Comparison of ENCODE assay signal across 15 mouse cellular contexts in genomic region chr19:5422267-5422666, GRCm38 (mm10). TPM values are rescaled to one million over a fixed set of nuclear protein-coding genes. Genes with fewer than 3 reads are reported as not detected.
A peak's percentile ranks its signal among the peaks of the same experiment; 100 is the strongest.
DNase-seq lines count a peak whose midpoint lies in the region; ATAC-seq and TF ChIP-seq lines count a peak whose summit lies in the region.
"Had no signal": no experiment of that assay in that cellular context is flagged by ENCODE, and none has a peak within 500 bp of the region (broad histone marks: within the 10 kb centered on the region; RNA-seq: fewer than 3 reads in every experiment).

No protein-coding gene starts in this region.

- intact Hi-C loops in left cerebral cortex, postnatal 4 days (cut with DNase I) = no loop called here
- intact Hi-C loops in left cerebral cortex, postnatal 36 days (cut with DNase I) = no loop called here
- intact Hi-C loops in left cerebral cortex, adult 2 months (cut with DNase I) = no loop called here

- H3K4me2 ChIP-seq in heart, embryonic 12.5 days = no peak overlapping the region

- no peak for ATAC-seq in heart, embryonic 12.5 days (ENCODE audit: insufficient number of reproducible peaks, low FRiP score)

- H3K9me3 ChIP-seq in heart, embryonic 12.5 days (replicated peaks) = no peaks in the 10 kb centered on the region

- no peak overlapping the region for H3K9ac ChIP-seq in heart, embryonic 12.5 days

- H3K27ac ChIP-seq in heart, embryonic 12.5 days (ENCODE audit: poor library complexity, severe bottlenecking) = no peak overlapping the region
- H3K27ac ChIP-seq in left cerebral cortex, adult 2 months = no peak overlapping the region
- H3K27ac ChIP-seq: stomach, postnatal 0 days had no signal

- no peak overlapping the region for H3K4me3 ChIP-seq in heart, embryonic 12.5 days
- H3K4me3 ChIP-seq in left cerebral cortex, adult 2 months = no peak overlapping the region

- TF ChIP-seq CTCF in left cerebral cortex, adult 2 months (IDR thresholded peaks at IDR 0.05) = no peak

- peak; percentile 94 for DNase-seq in heart, adult 11 months
- peak; percentile 16 for DNase-seq in left cerebral cortex, postnatal 4 days
- no peak for DNase-seq in left cerebral cortex, postnatal 36 days (ENCODE audit: low spot score in 2 of 2)
- DNase-seq in cerebellum, adult 18-20 months = peak; percentile 46 to 57
- DNase-seq in cerebellum, postnatal 10 days = peak; percentile 58 to 63
- DNase-seq in left cerebral cortex, adult 2 months (ENCODE audit: extremely low spot score in 1 of 2, low spot score in 2 of 2) = no peak
- DNase-seq: embryo, embryonic 11 days; kidney, adult 11 months; lung, postnatal 14 days had no signal

- 87% methylated on average over 10 of the region's 10 CpGs for WGBS in heart, embryonic 12.5 days

- peaks cover 53% of the 10 kb centered on the region for H3K36me3 ChIP-seq in heart, embryonic 12.5 days

- no peaks in the 10 kb centered on the region for H3K27me3 ChIP-seq in heart, embryonic 12.5 days (replicated peaks)
- H3K27me3 ChIP-seq: CH12.LX had no signal

- H3K4me1 ChIP-seq in heart, embryonic 12.5 days (replicated peaks) = peaks cover 29% of the 10 kb centered on the region

RNA-seq across cellular contexts. Expression of gene Drap1, which starts 2.5 kb away (rescaled TPM):
- polyA plus RNA-seq in heart, embryonic 12.5 days (2016; fragmentation: Nextera tagmentation; extraction: Ambion mirVana) = 190 and 194 TPM in 2 replicates
- total RNA-seq in left cerebral cortex, postnatal 4 days (2021) = 100 to 1,000 TPM; 256 to 263 TPM
- 100 to 1,000 TPM; 245 to 260 TPM for total RNA-seq in left cerebral cortex, postnatal 36 days (2021)
- 100 to 1,000 TPM; 248 to 267 TPM for total RNA-seq in left cerebral cortex, adult 2 months (2021)

RNA-seq across cellular contexts. Expression of gene AI837181, which starts 2.7 kb away (rescaled TPM):
- 38.8 and 39.5 TPM in 2 replicates for polyA plus RNA-seq in heart, embryonic 12.5 days (2016; fragmentation: Nextera tagmentation; extraction: Ambion mirVana)
- 10 to 100 TPM; 49.9 to 51.7 TPM for total RNA-seq in left cerebral cortex, postnatal 4 days (2021)
- 10 to 100 TPM; 70.2 to 78.3 TPM for total RNA-seq in left cerebral cortex, postnatal 36 days (2021)
- 10 to 100 TPM; 68.0 to 74.1 TPM for total RNA-seq in left cerebral cortex, adult 2 months (2021)

RNA-seq across cellular contexts. Expression of gene Tsga10ip, which starts 19.9 kb away (rescaled TPM):
- polyA plus RNA-seq in heart, embryonic 12.5 days (2016; fragmentation: Nextera tagmentation; extraction: Ambion mirVana) = 1.7 and 1.8 TPM in 2 replicates
- not detected for total RNA-seq in left cerebral cortex, postnatal 4 days (2021)
- total RNA-seq in left cerebral cortex, postnatal 36 days (2021) = not detected
- not detected for total RNA-seq in left cerebral cortex, adult 2 months (2021)
- total RNA-seq: adrenal gland, postnatal 4 days; liver, adult 2 months; monocyte, adult 5-6 weeks had no signal
- polyA plus RNA-seq: liver, adult 2 months had no signal

RNA-seq across cellular contexts. Expression of gene Fosl1, which starts 25.1 kb away (rescaled TPM):
- not detected in 2 replicates for polyA plus RNA-seq in heart, embryonic 12.5 days (2016; fragmentation: Nextera tagmentation; extraction: Ambion mirVana)
- not detected for total RNA-seq in left cerebral cortex, postnatal 4 days (2021)
- not detected for total RNA-seq in left cerebral cortex, postnatal 36 days (2021)
- under 1 TPM in 1 of 2 experiments, not detected in 1; 0.65 TPM for total RNA-seq in left cerebral cortex, adult 2 months (2021)
- total RNA-seq: CH12.LX; liver, adult 2 months had no signal
- polyA plus RNA-seq: liver, adult 2 months had no signal

RNA-seq across cellular contexts. Expression of gene Sart1, which starts 33.8 kb away (rescaled TPM):
- 61.6 and 63.9 TPM in 2 replicates for polyA plus RNA-seq in heart, embryonic 12.5 days (2016; fragmentation: Nextera tagmentation; extraction: Ambion mirVana)
- 100 to 1,000 TPM in 1 of 2 experiments, 10 to 100 TPM in 1; 84.2 to 101 TPM for total RNA-seq in left cerebral cortex, postnatal 4 days (2021)
- 100 to 1,000 TPM in 1 of 2 experiments, 10 to 100 TPM in 1; 75.6 to 103 TPM for total RNA-seq in left cerebral cortex, postnatal 36 days (2021)
- 100 to 1,000 TPM in 1 of 2 experiments, 10 to 100 TPM in 1; 94.2 to 100 TPM for total RNA-seq in left cerebral cortex, adult 2 months (2021)

Comparison
In these comparisons a context has a peak if more than half of its experiments do, and no peak if none do; other contexts are left out.
1. DNase-seq: peak in heart, adult 11 months (single experiment), left cerebral cortex, postnatal 4 days (single experiment), cerebellum, adult 18-20 months (2 of 2) and cerebellum, postnatal 10 days (2 of 2); none in left cerebral cortex, postnatal 36 days (0 of 2) and left cerebral cortex, adult 2 months (0 of 2).